Comparison of ENCODE assay signal across 8 mouse cellular contexts in the genomic region with DNA sequence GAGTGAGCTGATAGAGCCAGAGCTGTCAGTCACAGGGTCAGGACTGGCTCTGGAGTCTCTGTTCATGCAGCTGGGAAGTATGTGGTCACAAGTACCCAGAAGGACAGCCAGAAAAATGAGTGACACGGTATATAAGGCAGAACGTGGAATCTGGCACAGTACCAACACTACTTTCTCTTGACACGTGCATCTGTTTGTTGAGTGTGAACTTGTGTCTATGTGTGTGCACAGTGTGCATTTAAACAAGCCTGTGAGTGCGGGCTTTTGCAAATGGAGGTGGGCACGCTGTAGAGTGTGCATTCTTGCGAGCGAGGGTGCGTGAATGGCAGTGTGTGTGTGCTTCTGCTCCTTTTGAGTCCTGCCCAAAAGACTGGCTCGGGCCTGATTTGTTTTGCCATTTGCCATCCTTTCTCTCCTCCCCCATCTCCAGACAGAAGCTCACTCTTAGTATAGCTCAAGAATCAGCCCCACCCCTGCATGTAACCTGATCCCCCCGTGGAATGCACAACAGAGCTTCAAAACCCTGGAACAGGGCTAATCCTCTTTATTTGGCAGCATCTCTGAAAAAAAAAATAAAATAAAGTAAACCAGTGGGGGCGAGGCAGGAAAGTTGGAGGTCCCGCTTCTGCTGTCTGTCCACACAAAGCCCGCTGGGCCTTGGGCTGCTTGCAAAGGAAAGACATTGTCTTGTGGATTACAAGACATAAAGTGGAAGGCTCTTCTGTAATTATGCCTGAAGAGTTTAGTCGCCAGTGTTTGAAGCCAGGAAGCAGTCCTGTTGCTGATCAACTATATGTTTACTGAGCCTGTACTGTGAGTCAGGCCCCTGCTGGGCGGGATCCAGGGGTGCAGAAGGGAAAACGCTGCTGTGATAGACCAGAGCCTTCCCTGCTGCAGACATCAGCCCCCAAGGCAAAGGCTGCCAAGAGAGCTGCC. TPM values are rescaled to one million over a fixed set of nuclear protein-coding genes. Genes with fewer than 3 reads are reported as not detected.
DNase-seq lines count a peak whose midpoint lies in the region; ATAC-seq lines count a peak whose summit lies in the region.

No protein-coding gene starts in this region.

- 0 out of 2 replicates have a peak overlapping the region, but pooled peaks have one; percentile 2 for H3K4me3 ChIP-seq in kidney, embryonic 16.5 days (ENCODE audit: low read length)

- ATAC-seq in kidney, embryonic 16.5 days (ENCODE audit: low FRiP score, low TSS enrichment): peak; percentile 92
- peak; percentile 86 for ATAC-seq in megakaryocyte-erythroid progenitor cell, adult 5-6 weeks (replicated peaks; ENCODE audit: low FRiP score, low TSS enrichment, poor library complexity, severe bottlenecking)

- peak overlapping the region; percentile 30 for H3K4me2 ChIP-seq in kidney, embryonic 16.5 days (replicated peaks; ENCODE audit: low read depth, low read length)

- H3K4me1 ChIP-seq in kidney, embryonic 16.5 days (ENCODE audit: insufficient read depth, low read length): peaks cover 28% of the 10 kb centered on the region

- no peak for DNase-seq in kidney, postnatal 36 days
- DNase-seq in adipocyte (ENCODE audit: low spot score): peak; percentile 54
- peak; percentile 22 to 36 for DNase-seq in heart, postnatal 10 days
- DNase-seq in frontal cortex, postnatal 10 days (ENCODE audit: low spot score in 2 of 2): no peak
- DNase-seq in c-Kit-positive CD71-positive TER-119-positive erythroid progenitor cells, embryonic 14.5 days (ENCODE audit: low spot score): no peak
- DNase-seq in right cerebral cortex, adult 2 months (ENCODE audit: low spot score in 2 of 2): no peak

- no peaks in the 10 kb centered on the region for H3K36me3 ChIP-seq in kidney, embryonic 16.5 days (ENCODE audit: insufficient read depth, low read length)

- H3K27ac ChIP-seq in kidney, embryonic 16.5 days (ENCODE audit: low read length): peak overlapping the region; percentile 87

- WGBS in kidney, embryonic 16.5 days: 9% methylated on average over 16 of the region's 16 CpGs

- intact Hi-C loops in heart, postnatal 10 days (cut with DNase I): no loop called here

- no peaks in the 10 kb centered on the region for H3K9me3 ChIP-seq in kidney, embryonic 16.5 days (ENCODE audit: low read length)

- H3K27me3 ChIP-seq in kidney, embryonic 16.5 days (ENCODE audit: insufficient read depth, low read length): no peaks in the 10 kb centered on the region

- peak overlapping the region; percentile 42 for H3K9ac ChIP-seq in kidney, embryonic 16.5 days (replicated peaks; ENCODE audit: low read length)

RNA-seq across cellular contexts. Expression of gene Tns3, which starts 28.5 kb away (rescaled TPM):
- 31.5 and 32.7 TPM in 2 replicates for polyA plus RNA-seq in kidney, embryonic 16.5 days (2015; fragmentation: Nextera tagmentation; extraction: Ambion mirVana)
- 10 to 100 TPM; 27.4 to 29.0 TPM for total RNA-seq in heart, postnatal 10 days (2021)
- total RNA-seq in megakaryocyte-erythroid progenitor cell, adult 5-6 weeks (2014; fragmentation: Nextera tagmentation): 8.4 and 16.0 TPM in 2 replicates
- total RNA-seq in megakaryocyte-erythroid progenitor cell, adult 5-6 weeks (2017): 4.1 and 7.7 TPM in 2 replicates

Comparison
In these comparisons a context has a peak if more than half of its experiments do, and no peak if none do; other contexts are left out.
1. DNase-seq: peak in adipocyte (single experiment) and heart, postnatal 10 days (2 of 2); none in kidney, postnatal 36 days (0 of 2), frontal cortex, postnatal 10 days (0 of 2), c-Kit-positive CD71-positive TER-119-positive erythroid progenitor cells, embryonic 14.5 days (single experiment) and right cerebral cortex, adult 2 months (0 of 2).